Mouse (Mus musculus): Measurements from ENCODE around the gene Ell. TPM values are rescaled to one million over a fixed set of nuclear protein-coding genes. Genes with fewer than 3 reads are reported as not detected.

Ell gene
- total RNA-seq, 1 experiment from 2014 or later: 40.6 TPM

GRCm38 (mm10) chr8:70627041-70627440, 87.8 kb downstream of the Ell start:
- ATAC-seq (ENCODE audit: extremely low read depth, insufficient number of reproducible peaks, low FRiP score, poor library complexity, severe bottlenecking): no peak

GRCm38 (mm10) chr8:70628986-70629490, 89.8 kb downstream of the Ell start:
- no peak for ATAC-seq (ENCODE audit: extremely low read depth, insufficient number of reproducible peaks, low FRiP score, poor library complexity, severe bottlenecking)

GRCm38 (mm10) chr8:70629574-70630531, 90.6 kb downstream of the Ell start:
- peak; percentile 62 for ATAC-seq (ENCODE audit: extremely low read depth, insufficient number of reproducible peaks, low FRiP score, poor library complexity, severe bottlenecking)

DNA sequence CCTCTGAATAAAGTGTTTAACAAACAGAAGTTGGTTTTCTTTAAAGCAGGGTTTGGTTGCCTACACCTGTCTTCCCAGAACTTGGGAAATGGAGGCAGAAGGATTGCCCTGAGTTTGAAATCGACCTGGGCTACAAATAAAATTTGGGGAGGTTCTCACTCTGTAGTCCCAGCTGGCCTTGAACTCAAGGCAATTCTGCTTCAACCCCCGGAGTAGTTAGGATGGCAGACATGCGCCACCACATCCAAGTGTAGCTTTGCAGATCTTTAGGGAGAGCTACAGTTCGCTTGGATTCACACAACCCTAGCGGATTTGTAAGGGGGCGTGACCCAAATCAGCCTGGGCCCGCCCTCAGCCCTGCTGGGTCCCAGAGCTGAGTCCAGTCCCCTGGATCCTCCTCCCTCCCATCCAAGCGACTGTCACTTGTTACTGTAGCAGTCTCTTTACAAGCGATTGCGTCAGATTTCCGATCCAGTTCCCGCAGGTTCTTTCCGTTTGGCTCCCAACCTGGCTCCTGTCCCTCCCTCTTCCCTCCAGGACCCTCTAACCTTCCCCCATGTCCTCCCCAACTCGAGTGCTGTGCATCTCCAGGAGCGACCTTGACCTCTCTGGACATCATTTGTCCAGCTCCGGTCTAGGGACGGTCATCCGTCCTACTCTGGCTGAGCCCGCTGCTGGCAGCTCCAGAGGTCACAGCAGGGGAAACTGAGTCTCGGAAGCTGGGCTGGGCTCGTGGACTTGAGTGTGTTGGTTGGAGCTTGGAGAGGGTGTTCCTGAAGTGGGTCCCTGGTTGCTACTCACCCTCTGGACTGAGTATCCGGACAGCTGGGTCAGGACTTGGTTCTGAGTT, 91.5 kb downstream of the Ell start:
- ATAC-seq (ENCODE audit: extremely low read depth, insufficient number of reproducible peaks, low FRiP score, poor library complexity, severe bottlenecking): no peak

DNA sequence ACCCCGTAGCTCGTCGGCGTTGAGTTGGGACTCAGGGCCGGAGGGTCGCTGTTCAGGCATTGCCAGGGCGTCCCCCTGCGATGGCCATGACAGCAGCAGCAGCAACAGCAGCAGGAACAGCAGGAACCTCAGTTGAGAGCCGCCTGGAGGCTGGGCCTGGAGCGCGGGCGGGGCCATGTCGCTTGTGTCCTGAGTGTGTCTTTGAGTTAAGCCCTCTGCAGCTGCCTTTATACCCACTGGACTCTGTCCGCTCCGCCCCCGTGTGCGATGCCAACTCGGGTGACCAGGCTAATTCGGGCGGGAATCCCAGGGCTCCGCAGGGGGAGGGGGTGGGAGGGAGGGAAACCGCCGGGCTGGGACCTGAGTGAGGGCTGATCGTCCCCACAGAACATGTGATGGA, 92.2 kb downstream of the Ell start:
- ATAC-seq (ENCODE audit: extremely low read depth, insufficient number of reproducible peaks, low FRiP score, poor library complexity, severe bottlenecking): no peak

- no peak for ATAC-seq (ENCODE audit: extremely low read depth, insufficient number of reproducible peaks, low FRiP score, poor library complexity, severe bottlenecking)
These were observed 93.2 kb downstream of the Ell start, which contains the start of gene Gdf15 for GRCm38 (mm10) chr8:70632346-70632892. TSS of gene Gdf15 (minus strand) at chr8:70632456.

- no peak; the same call in 1 of the 2 replicates for ATAC-seq (ENCODE audit: extremely low read depth, insufficient number of reproducible peaks, low FRiP score, poor library complexity, severe bottlenecking)
These were observed 94.8 kb downstream of the Ell start for GRCm38 (mm10) chr8:70634066-70634465.

GRCm38 (mm10) chr8:70635527-70635926, 96.3 kb downstream of the Ell start:
- ATAC-seq (ENCODE audit: extremely low read depth, insufficient number of reproducible peaks, low FRiP score, poor library complexity, severe bottlenecking): peak; percentile 60

GRCm38 (mm10) chr8:70636838-70637237, 97.6 kb downstream of the Ell start:
- no peak for ATAC-seq (ENCODE audit: extremely low read depth, insufficient number of reproducible peaks, low FRiP score, poor library complexity, severe bottlenecking)

DNA sequence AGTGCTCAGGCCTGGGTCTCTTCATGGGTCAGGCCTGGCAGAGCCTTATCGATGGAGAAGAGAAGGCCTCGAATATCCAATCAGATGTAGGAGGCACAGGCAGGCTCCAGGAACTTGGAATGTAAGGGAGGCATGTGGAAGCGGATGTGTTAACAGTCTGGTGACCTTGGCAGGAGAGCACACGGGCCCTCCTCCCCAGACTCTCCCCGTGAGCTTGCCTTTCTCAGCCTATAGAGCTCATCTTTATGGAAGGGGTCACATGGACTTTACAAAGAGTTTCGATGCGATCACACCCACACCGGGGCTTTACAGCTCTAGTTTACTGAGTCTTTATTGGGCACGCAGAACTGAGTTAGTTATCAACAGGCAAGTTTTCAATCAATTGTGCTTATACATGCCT, 99.5 kb downstream of the Ell start:
- no peak for ATAC-seq (ENCODE audit: extremely low read depth, insufficient number of reproducible peaks, low FRiP score, poor library complexity, severe bottlenecking)

Other genes with a start within 250 kb of the Ell start
- gene Ddx49, start 237.0 kb upstream of the Ell start, total RNA-seq (2017): 50.1 and 57.6 TPM in 2 replicates
- 67.8 and 67.9 TPM in 2 replicates for gene Cope, start 236.9 kb upstream of the Ell start, total RNA-seq (2017)
- not detected in 2 replicates for gene Cers1, start 223.7 kb upstream of the Ell start, total RNA-seq (2017)
- gene Gdf1, start 209.6 kb upstream of the Ell start, total RNA-seq (2017): not detected in 2 replicates
- 34.0 and 36.8 TPM in 2 replicates for gene Upf1, start 186.2 kb upstream of the Ell start, total RNA-seq (2017)
- gene Comp, start 165.9 kb upstream of the Ell start, total RNA-seq (2017): 1.0 TPM in 1 of 2 replicates, not detected in the other
- gene Crtc1, start 99.9 kb upstream of the Ell start, total RNA-seq (2017): 5.2 and 8.4 TPM in 2 replicates
- gene Klhl26, start 62.5 kb upstream of the Ell start, total RNA-seq (2017): 5.0 and 5.8 TPM in 2 replicates
- not detected in 2 replicates for gene Tmem59l, start 52.1 kb upstream of the Ell start, total RNA-seq (2017)
- not detected in 2 replicates for gene Crlf1, start 46.3 kb upstream of the Ell start, total RNA-seq (2017)
- 12.4 and 29.8 TPM in 2 replicates for gene Rex1bd, start 32.7 kb upstream of the Ell start, total RNA-seq (2017)
- 720 and 1,162 TPM in 2 replicates for gene Uba52, start 28.7 kb upstream of the Ell start, total RNA-seq (2017)
- 185 and 192 TPM in 2 replicates for gene Fkbp8, start 11.7 kb upstream of the Ell start, total RNA-seq (2017)
- 47.4 and 51.6 TPM in 2 replicates for gene Kxd1, start 11.5 kb upstream of the Ell start, total RNA-seq (2017)
- 51.3 and 51.4 TPM in 2 replicates for gene Isyna1, start 54.9 kb downstream of the Ell start, total RNA-seq (2017)
- gene Ssbp4, start 69.4 kb downstream of the Ell start, total RNA-seq (2017): 31.3 and 45.8 TPM in 2 replicates
- gene Lrrc25, start 76.7 kb downstream of the Ell start, total RNA-seq (2017): 54.1 and 63.7 TPM in 2 replicates
- gene Gdf15, start 93.0 kb downstream of the Ell start, total RNA-seq (2017): not detected in 2 replicates
- 4.4 and 7.7 TPM in 2 replicates for gene Pgpep1, start 120.9 kb downstream of the Ell start, total RNA-seq (2017)
- gene Lsm4, start 133.8 kb downstream of the Ell start, total RNA-seq (2017): 103 and 134 TPM in 2 replicates
- gene Jund, start 159.5 kb downstream of the Ell start, total RNA-seq (2017): 316 and 319 TPM in 2 replicates
- 2.4 and 2.8 TPM in 2 replicates for gene Iqcn, start 164.0 kb downstream of the Ell start, total RNA-seq (2017)
- gene Gm3336, start 179.1 kb downstream of the Ell start, total RNA-seq (2017): not detected in 2 replicates
- 2.2 and 2.4 TPM in 2 replicates for gene Pde4c, start 184.3 kb downstream of the Ell start, total RNA-seq (2017)
- 5.2 and 5.5 TPM in 2 replicates for gene Rab3a, start 215.2 kb downstream of the Ell start, total RNA-seq (2017)
- gene Mpv17l2, start 221.5 kb downstream of the Ell start, total RNA-seq (2017): 4.5 and 4.8 TPM in 2 replicates
- gene Pik3r2, start 237.3 kb downstream of the Ell start, total RNA-seq (2017): 19.9 and 20.3 TPM in 2 replicates

Data from neutrophil, adult 5-6 weeks (primary cell).